Mouse (Mus musculus) lung, embryonic 14.5 days (tissue): ENCODE data around the gene Gpt2. TPM values are rescaled to one million over a fixed set of nuclear protein-coding genes. Genes with fewer than 3 reads are reported as not detected.

Experiments used
- ATAC-seq: fragments of 200-750 bp; cut with Nextera tagmentation; 2 replicates; pipeline ENCODE4 v1.8.0; 2017; ENCODE audit warnings: mild to moderate bottlenecking, moderate TSS enrichment, moderate library complexity; ENCODE audit not compliant: insufficient read depth
- DNase-seq: peaks from one replicate; pipeline ENCODE4 v3.0.0-alpha.2; 2015
- H3K27ac ChIP-seq: fragments of 300-500 bp; sonication (generic); 2 replicates; pipeline ENCODE4 v1.5.1; 2014; ENCODE audit warnings: low read depth, mild to moderate bottlenecking, moderate library complexity
- H3K27me3 ChIP-seq: fragments of 300-500 bp; sonication (generic); 2 replicates; pipeline ENCODE4 v1.6.1; 2014; ENCODE audit warnings: low read length, control low read depth; ENCODE audit not compliant: insufficient read depth
- H3K36me3 ChIP-seq: fragments of 300-500 bp; sonication (generic); 2 replicates; pipeline ENCODE4 v1.6.1; 2014; ENCODE audit warnings: control low read depth; ENCODE audit not compliant: insufficient read depth
- H3K4me1 ChIP-seq: fragments of 300-500 bp; sonication (generic); 2 replicates; pipeline ENCODE4 v1.6.1; 2014; ENCODE audit warnings: antibody characterized with exemption, control low read depth; ENCODE audit not compliant: insufficient read depth
- H3K4me2 ChIP-seq: fragments of 300-500 bp; sonication (generic); 2 replicates; pipeline ENCODE4 v1.6.1; 2014; ENCODE audit warnings: mild to moderate bottlenecking
- H3K4me3 ChIP-seq: fragments of 300-500 bp; sonication (generic); 2 replicates; pipeline ENCODE4 v1.5.1; 2014; ENCODE audit warnings: low read depth, low read length
- H3K9ac ChIP-seq: fragments of 300-500 bp; sonication (generic); 2 replicates; pipeline ENCODE4 v1.6.1; 2014
- H3K9me3 ChIP-seq: fragments of 300-500 bp; sonication (generic); 2 replicates; pipeline ENCODE4 v1.6.1; 2016; ENCODE audit warnings: low read depth, low read length, control low read depth
- CTCF ChIP-seq: IDR thresholded peaks from 2 replicates; pipeline ENCODE4 v1.5.1; 2016; ENCODE audit warnings: antibody characterized with exemption, low read depth
- WGBS: fragments of 180-500 bp; shearing (Covaris S2); extraction: QIAGEN DNeasy Blood & Tissue Kit; methylation state at CpG from one replicate; pipeline ENCODE4 v1.1.7; 2014; 5-methylcytosine and 5-hydroxymethylcytosine counted together
- polyA plus RNA-seq: library from polyadenylated mRNA; unstranded; fragments of >200 nt; fragmentation: Nextera tagmentation; extraction: Ambion mirVana; gene quantifications from 2 replicates; pipeline ENCODE4 v1.2.1, GENCODE M21; 2014

Gpt2 gene
- polyA plus RNA-seq, 1 experiment from 2014 or later: 24.5 TPM

- H3K27ac ChIP-seq: no peak overlapping the region
- H3K4me1 ChIP-seq: no peaks in the 10 kb centered on the region
- peak; percentile 82 for DNase-seq
- H3K27me3 ChIP-seq: no peaks in the 10 kb centered on the region
- no peak for ATAC-seq
- peak; percentile 91 for TF ChIP-seq CTCF
- H3K4me3 ChIP-seq: no peak overlapping the region
- H3K9ac ChIP-seq: no peak overlapping the region
- H3K9me3 ChIP-seq: no peaks in the 10 kb centered on the region
- H3K36me3 ChIP-seq: peaks cover 38% of the 10 kb centered on the region
- 25% methylated on average over 6 of the region's 6 CpGs for WGBS
- H3K4me2 ChIP-seq: no peak overlapping the region
Observed at GRCm38 (mm10) chr8:85526105-85526504, 33.7 kb downstream of the Gpt2 start.

DNA sequence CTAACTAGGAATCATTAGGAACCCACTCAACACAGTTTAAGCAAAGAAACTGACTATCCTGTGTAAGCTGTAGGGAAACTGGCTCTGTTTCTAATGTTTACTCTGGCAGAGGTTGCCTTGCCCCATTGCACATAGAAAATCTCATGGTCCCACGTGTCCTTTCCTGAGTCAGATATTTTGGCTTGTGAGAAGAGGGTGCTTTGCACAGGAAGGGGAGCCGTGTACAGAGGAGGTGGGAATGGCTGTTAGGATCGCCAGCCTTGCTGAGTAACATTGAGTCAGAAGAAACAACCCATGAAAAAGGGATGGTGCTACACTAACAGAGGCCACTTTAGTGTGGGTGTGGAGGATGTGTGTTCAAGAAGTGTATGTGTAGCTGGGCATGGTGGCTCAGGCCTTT, 36.6 kb downstream of the Gpt2 start:
- no peak overlapping the region for H3K27ac ChIP-seq
- no peaks in the 10 kb centered on the region for H3K4me1 ChIP-seq
- no peak for TF ChIP-seq CTCF
- WGBS: 61% methylated on average over 3 of the region's 3 CpGs
- H3K27me3 ChIP-seq: no peaks in the 10 kb centered on the region
- ATAC-seq: no peak
- H3K36me3 ChIP-seq: peaks cover 23% of the 10 kb centered on the region
- DNase-seq: no peak
- no peak overlapping the region for H3K9ac ChIP-seq
- no peak overlapping the region for H3K4me3 ChIP-seq
- no peak overlapping the region for H3K4me2 ChIP-seq
- H3K9me3 ChIP-seq: no peaks in the 10 kb centered on the region

- H3K4me1 ChIP-seq: no peaks in the 10 kb centered on the region
- no peaks in the 10 kb centered on the region for H3K27me3 ChIP-seq
- H3K9ac ChIP-seq: no peak overlapping the region
- no peak for DNase-seq
- H3K4me2 ChIP-seq: no peak overlapping the region
- H3K36me3 ChIP-seq: peaks cover 28% of the 10 kb centered on the region
- H3K9me3 ChIP-seq: no peaks in the 10 kb centered on the region
- no peak overlapping the region for H3K27ac ChIP-seq
- 94% methylated on average over 1 of the region's 1 CpGs for WGBS
- TF ChIP-seq CTCF: no peak
- no peak overlapping the region for H3K4me3 ChIP-seq
- ATAC-seq: no peak
Observed at GRCm38 (mm10) chr8:85530717-85531116, 38.3 kb downstream of the Gpt2 start.

GRCm38 (mm10) chr8:85531471-85531870, 39.1 kb downstream of the Gpt2 start:
- Histone ChIP-seq H3K4me3 (no peak overlapping the region), H3K27me3 (no peaks in the 10 kb centered on the region), H3K4me1 (no peaks in the 10 kb centered on the region), H3K27ac (no peak overlapping the region), H3K9ac (no peak overlapping the region), H3K9me3 (no peaks in the 10 kb centered on the region), H3K4me2 (no peak overlapping the region), H3K36me3 (peaks cover 28% of the 10 kb centered on the region)
- no peak for ATAC-seq
- DNase-seq: no peak
- WGBS: 79% methylated on average over 3 of the region's 3 CpGs
- no peak for TF ChIP-seq CTCF

- no peak overlapping the region for H3K27ac ChIP-seq
- no peak overlapping the region for H3K4me2 ChIP-seq
- H3K27me3 ChIP-seq: no peaks in the 10 kb centered on the region
- H3K4me3 ChIP-seq: no peak overlapping the region
- no peak overlapping the region for H3K9ac ChIP-seq
- H3K4me1 ChIP-seq: no peaks in the 10 kb centered on the region
- ATAC-seq (no peak), DNase-seq (no peak)
- H3K36me3 ChIP-seq: peaks cover 40% of the 10 kb centered on the region
- 81% methylated on average over 4 of the region's 4 CpGs for WGBS
- no peaks in the 10 kb centered on the region for H3K9me3 ChIP-seq
- no peak for TF ChIP-seq CTCF
Observed at GRCm38 (mm10) chr8:85532843-85533242, 40.5 kb downstream of the Gpt2 start.

GRCm38 (mm10) chr8:85533434-85533833, 41.1 kb downstream of the Gpt2 start:
- DNase-seq (no peak), ATAC-seq (no peak)
- TF ChIP-seq CTCF: no peak
- no peak overlapping the region for H3K4me2 ChIP-seq
- no peak overlapping the region for H3K4me3 ChIP-seq
- H3K27me3 ChIP-seq: no peaks in the 10 kb centered on the region
- 72% methylated on average over 2 of the region's 2 CpGs for WGBS
- no peaks in the 10 kb centered on the region for H3K4me1 ChIP-seq
- no peak overlapping the region for H3K27ac ChIP-seq
- H3K9me3 ChIP-seq: no peaks in the 10 kb centered on the region
- H3K9ac ChIP-seq: no peak overlapping the region
- H3K36me3 ChIP-seq: peaks cover 45% of the 10 kb centered on the region

GRCm38 (mm10) chr8:85534163-85534562, 41.8 kb downstream of the Gpt2 start:
- no peaks in the 10 kb centered on the region for H3K9me3 ChIP-seq
- peaks cover 53% of the 10 kb centered on the region for H3K36me3 ChIP-seq
- ATAC-seq (no peak), DNase-seq (no peak)
- TF ChIP-seq CTCF: no peak
- no peak overlapping the region for H3K27ac ChIP-seq
- H3K4me1 ChIP-seq: no peaks in the 10 kb centered on the region
- H3K4me3 ChIP-seq: no peak overlapping the region
- H3K27me3 ChIP-seq: no peaks in the 10 kb centered on the region
- 62% methylated on average over 1 of the region's 1 CpGs for WGBS
- no peak overlapping the region for H3K9ac ChIP-seq
- H3K4me2 ChIP-seq: no peak overlapping the region

DNA sequence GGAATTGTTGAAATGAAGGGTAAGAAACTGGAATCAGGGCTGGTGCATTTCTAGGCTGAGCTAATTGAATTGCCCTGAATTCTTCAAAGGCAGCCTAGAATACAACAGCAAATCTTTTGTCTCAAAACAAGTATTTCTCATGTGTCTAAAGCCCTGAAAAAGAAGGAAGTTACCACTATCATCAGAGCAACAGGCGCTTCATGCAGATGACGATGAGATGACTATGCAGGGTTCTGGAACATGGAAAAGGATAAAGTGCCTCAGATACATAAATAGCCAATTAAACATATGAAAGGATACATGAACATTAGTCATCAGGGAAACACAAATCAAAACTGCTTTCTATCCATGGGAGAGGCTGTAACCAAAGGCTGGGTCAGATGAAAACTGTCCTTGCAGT, 44.0 kb downstream of the Gpt2 start:
- no peak overlapping the region for H3K4me2 ChIP-seq
- H3K27me3 ChIP-seq: no peaks in the 10 kb centered on the region
- H3K27ac ChIP-seq: no peak overlapping the region
- H3K4me3 ChIP-seq: no peak overlapping the region
- H3K9ac ChIP-seq: no peak overlapping the region
- peaks cover 71% of the 10 kb centered on the region for H3K36me3 ChIP-seq
- DNase-seq (no peak), ATAC-seq (no peak)
- no peaks in the 10 kb centered on the region for H3K4me1 ChIP-seq
- no peak for TF ChIP-seq CTCF
- 94% methylated on average over 2 of the region's 2 CpGs for WGBS
- H3K9me3 ChIP-seq: no peaks in the 10 kb centered on the region
